Mouse (Mus musculus): Measurements from ENCODE around the gene Kif26a.

- TF ChIP-seq CTCF (IDR thresholded peaks at IDR 0.05; ENCODE audit: control insufficient read depth, insufficient read depth, insufficient replicate concordance, low read depth, low read length): no peak
- TF ChIP-seq POLR2A (IDR thresholded peaks at IDR 0.05; ENCODE audit: control insufficient read depth, low read depth, low read length): no peak
Observed at GRCm38 (mm10) chr12:112221754-112222439, 75.9 kb downstream of the Kif26a start.

All from testis, adult 2 months (tissue).